Mouse (Mus musculus) lung, adult 2 months (tissue): ENCODE data around the gene 6030408B16Rik.

Experiments
- CTCF ChIP-seq: fragments of 200-500 bp; IDR thresholded peaks from 2 replicates; pipeline ENCODE4 v1.5.1; 2011; ENCODE audit warnings: mild to moderate bottlenecking, low read length, control low read depth; ENCODE audit not compliant: insufficient read depth
- POLR2A ChIP-seq: fragments of 200-500 bp; IDR thresholded peaks from 2 replicates; pipeline ENCODE4 v1.6.1; 2011; ENCODE audit warnings: low read depth, mild to moderate bottlenecking, control low read depth, low read length, borderline replicate concordance; ENCODE audit errors: extremely low read depth

DNA sequence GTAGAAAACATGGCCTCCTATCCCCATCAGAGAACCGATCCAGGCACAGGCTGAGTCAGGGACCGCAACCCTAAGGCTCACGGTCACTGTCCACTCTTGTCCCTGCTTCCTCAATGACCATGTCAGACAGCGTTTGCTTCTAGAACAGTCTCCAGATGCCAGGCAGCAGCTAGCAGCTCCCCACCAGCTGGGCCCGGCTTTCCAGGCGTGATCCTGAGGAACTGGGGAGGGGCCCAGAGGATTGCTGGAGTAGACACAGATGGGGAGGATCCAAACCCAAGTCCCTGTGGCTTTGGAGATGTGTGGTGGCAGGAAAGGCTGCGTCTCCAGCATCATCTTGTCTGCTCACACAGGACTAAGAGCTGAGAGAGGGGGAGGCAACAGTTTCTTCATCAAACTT, 2.1 kb downstream of the 6030408B16Rik start:
- TF ChIP-seq POLR2A, result peak; percentile 50
- TF ChIP-seq CTCF, result no peak
